In the genomic region with DNA sequence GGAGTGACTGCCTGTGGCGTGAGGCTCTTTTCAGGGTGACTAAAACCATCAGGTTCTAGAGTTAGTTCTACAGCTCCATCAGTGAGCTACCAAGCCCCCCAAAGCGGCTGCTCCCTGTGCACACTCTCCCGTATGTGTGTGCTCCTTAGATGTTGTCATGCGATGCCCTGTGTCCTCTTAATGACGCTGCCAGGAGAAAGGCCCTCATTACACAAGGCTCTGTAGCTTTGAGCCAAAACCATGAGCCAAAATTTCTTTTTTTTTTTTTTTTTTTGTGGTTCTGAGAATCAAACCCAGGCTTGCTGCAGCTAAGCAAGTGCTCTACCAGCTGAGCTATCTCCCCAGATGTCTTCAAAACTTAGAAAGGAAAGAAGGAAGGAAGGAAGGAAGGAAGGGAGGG, we compare ENCODE assay signal across 22 mouse cellular contexts. TPM values are rescaled to one million over a fixed set of nuclear protein-coding genes. Genes with fewer than 3 reads are reported as not detected.
A peak's percentile ranks its signal among the peaks of the same experiment; 100 is the strongest.
DNase-seq lines count a peak whose midpoint lies in the region; ATAC-seq and TF ChIP-seq lines count a peak whose summit lies in the region.
"Had no signal": no experiment of that assay in that cellular context is flagged by ENCODE, and none has a peak within 500 bp of the region (broad histone marks: within the 10 kb centered on the region; RNA-seq: fewer than 3 reads in every experiment).

No protein-coding gene starts in this region.

- H3K27me3 ChIP-seq in lung, postnatal 0 days (replicated peaks; ENCODE audit: insufficient read depth, low read length) = no peaks in the 10 kb centered on the region

- no peaks in the 10 kb centered on the region for H3K36me3 ChIP-seq in lung, postnatal 0 days (ENCODE audit: insufficient read depth, low read length)
- H3K36me3 ChIP-seq: embryonic facial prominence, embryonic 13.5 days; embryonic facial prominence, embryonic 15.5 days; forebrain, embryonic 10.5 days; forebrain, embryonic 12.5 days had no signal

- TF ChIP-seq CTCF in lung, postnatal 0 days (IDR thresholded peaks at IDR 0.05) = no peak
- no peak for TF ChIP-seq CTCF in brain, embryonic 14.5 days (IDR thresholded peaks at IDR 0.05; ENCODE audit: borderline replicate concordance, extremely low read depth, insufficient read depth, insufficient read length)

- ATAC-seq in lung, postnatal 0 days = no peak
- ATAC-seq: forebrain, embryonic 14.5 days; forebrain, embryonic 16.5 days had no signal

- no peak overlapping the region for H3K4me2 ChIP-seq in lung, postnatal 0 days (replicated peaks; ENCODE audit: low read depth, low read length)
- H3K4me2 ChIP-seq: embryonic facial prominence, embryonic 13.5 days; embryonic facial prominence, embryonic 15.5 days; forebrain, embryonic 12.5 days had no signal

- no peak for TF ChIP-seq EP300 in lung, postnatal 0 days (IDR thresholded peaks at IDR 0.05)

- no peak for TF ChIP-seq POLR2A in brain, embryonic 14.5 days (IDR thresholded peaks at IDR 0.05; ENCODE audit: borderline replicate concordance, extremely low read depth, insufficient read depth, insufficient read length, poor library complexity, severe bottlenecking)

- H3K4me3 ChIP-seq in lung, postnatal 0 days (ENCODE audit: low read depth, low read length) = no peak overlapping the region
- H3K4me3 ChIP-seq: embryonic facial prominence, embryonic 13.5 days; embryonic facial prominence, embryonic 15.5 days; erythroblast, embryonic 14.5 days; forebrain, embryonic 10.5 days; forebrain, embryonic 12.5 days had no signal

- no peak overlapping the region for H3K9ac ChIP-seq in lung, postnatal 0 days (replicated peaks; ENCODE audit: low read depth)
- H3K9ac ChIP-seq: embryonic facial prominence, embryonic 13.5 days; embryonic facial prominence, embryonic 15.5 days; forebrain, embryonic 12.5 days had no signal

- H3K9me3 ChIP-seq in lung, postnatal 0 days (ENCODE audit: low read length) = no peaks in the 10 kb centered on the region
- H3K9me3 ChIP-seq: embryonic facial prominence, embryonic 13.5 days; embryonic facial prominence, embryonic 15.5 days; forebrain, embryonic 10.5 days; forebrain, embryonic 12.5 days had no signal

- WGBS in lung, postnatal 0 days = 57% methylated on average over 5 of the region's 5 CpGs

- DNase-seq in lung, postnatal 0 days (ENCODE audit: low spot score) = peak; percentile 52
- no peak for DNase-seq in lung, postnatal 25 days (ENCODE audit: low spot score)
- DNase-seq in adipocyte (ENCODE audit: low spot score) = peak; percentile 83
- peak; percentile 7 for DNase-seq in brain, embryonic 14.5 days (ENCODE audit: low read depth)
- no peak for DNase-seq in right cerebral cortex, postnatal 4 days
- DNase-seq: adrenal gland, adult 8-10 months; adrenal gland, postnatal 14 days; adrenal gland, postnatal 36 days; cerebellum, adult 11 months; cerebellum, adult 18-20 months; cerebellum, adult 8-10 months; cerebellum, adult 9-11 months; cerebellum, postnatal 14 days; cerebellum, postnatal 36 days; embryo, embryonic 11 days had no signal

- no peaks in the 10 kb centered on the region for H3K4me1 ChIP-seq in lung, postnatal 0 days (ENCODE audit: insufficient read depth, low read depth, low read length)
- H3K4me1 ChIP-seq: embryonic facial prominence, embryonic 13.5 days; embryonic facial prominence, embryonic 15.5 days; forebrain, embryonic 10.5 days; forebrain, embryonic 12.5 days had no signal

- H3K27ac ChIP-seq in lung, postnatal 0 days (ENCODE audit: low read length) = no peak overlapping the region
- H3K27ac ChIP-seq: embryonic facial prominence, embryonic 13.5 days; embryonic facial prominence, embryonic 15.5 days; forebrain, embryonic 10.5 days; forebrain, embryonic 12.5 days had no signal

RNA-seq across cellular contexts. Expression of a gene that starts 28.1 kb away (rescaled TPM):
- polyA plus RNA-seq in lung, postnatal 0 days (2015; fragmentation: Nextera tagmentation; extraction: Ambion mirVana) = 0.78 and 1.8 TPM in 2 replicates
- polyA plus RNA-seq in brain, embryonic 14.5 days (2012; rRNA removed) = 48.4 and 64.1 TPM in 2 replicates

RNA-seq across cellular contexts. Expression of a gene that starts 35.6 kb away (rescaled TPM):
- 20.4 and 22.8 TPM in 2 replicates for polyA plus RNA-seq in lung, postnatal 0 days (2015; fragmentation: Nextera tagmentation; extraction: Ambion mirVana)
- 18.5 and 23.9 TPM in 2 replicates for polyA plus RNA-seq in brain, embryonic 14.5 days (2012; rRNA removed)

Comparison
In these comparisons a context has a peak if more than half of its experiments do, and no peak if none do; other contexts are left out.
1. DNase-seq: peak in lung, postnatal 0 days (single experiment), adipocyte (single experiment) and brain, embryonic 14.5 days (single experiment); none in lung, postnatal 25 days (single experiment) and right cerebral cortex, postnatal 4 days (single experiment).
2. RNA of a gene that starts 28.1 kb away (polyA plus RNA-seq): 48.4 to 64.1 TPM in brain, embryonic 14.5 days; 0.78 to 1.8 TPM in lung, postnatal 0 days; every median in the first group is over 10 times any median in the second.